9 mouse cellular contexts compared by ENCODE assay signal in the genomic region with DNA sequence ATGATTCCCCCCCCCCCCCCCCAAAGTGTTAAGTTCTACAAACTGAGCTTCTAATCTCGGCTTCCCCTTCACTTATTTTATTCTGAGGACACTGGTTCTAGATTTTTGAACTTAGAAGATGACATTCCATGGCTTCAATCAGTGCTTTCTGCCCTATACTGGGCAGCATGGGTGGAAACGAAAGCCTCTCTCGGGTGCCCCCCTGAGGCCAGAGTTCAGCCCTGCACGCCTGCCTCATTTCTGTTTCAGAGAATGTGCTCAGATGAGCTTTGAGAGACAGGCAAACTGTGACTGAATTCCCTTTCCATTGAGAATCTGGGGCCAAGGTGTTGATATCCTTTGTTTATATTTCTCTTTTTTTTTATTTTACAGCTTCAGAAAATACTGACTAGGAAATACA. TPM values are rescaled to one million over a fixed set of nuclear protein-coding genes. Genes with fewer than 3 reads are reported as not detected.
A peak's percentile ranks its signal among the peaks of the same experiment; 100 is the strongest.
DNase-seq lines count a peak whose midpoint lies in the region; ATAC-seq and TF ChIP-seq lines count a peak whose summit lies in the region.
"Had no signal": no experiment of that assay in that cellular context is flagged by ENCODE, and none has a peak within 500 bp of the region (broad histone marks: within the 10 kb centered on the region; RNA-seq: fewer than 3 reads in every experiment).

No protein-coding gene starts in this region.

- no peaks in the 10 kb centered on the region for H3K27me3 ChIP-seq in hindbrain, embryonic 10.5 days (ENCODE audit: insufficient read depth, poor library complexity, severe bottlenecking)
- no peaks in the 10 kb centered on the region for H3K27me3 ChIP-seq in hindbrain, embryonic 12.5 days
- H3K27me3 ChIP-seq in testis, adult 2 months (ENCODE audit: control insufficient read depth, insufficient read depth, low read length), result no peaks in the 10 kb centered on the region
- H3K27me3 ChIP-seq: hindbrain, embryonic 15.5 days had no signal

- WGBS in hindbrain, embryonic 10.5 days, result 27% methylated on average over 4 of the region's 4 CpGs
- 32% methylated on average over 4 of the region's 4 CpGs for WGBS in hindbrain, embryonic 12.5 days

- H3K9me3 ChIP-seq in hindbrain, embryonic 10.5 days, result no peaks in the 10 kb centered on the region
- H3K9me3 ChIP-seq in hindbrain, embryonic 12.5 days (replicated peaks), result no peaks in the 10 kb centered on the region
- H3K9me3 ChIP-seq: hindbrain, embryonic 15.5 days had no signal

- DNase-seq in hindbrain, embryonic 10.5 days (ENCODE audit: low spot score), result peak; percentile 27
- peak; percentile 2 for DNase-seq in A20 (ENCODE audit: low read depth, low spot score)
- peak; percentile 35 for DNase-seq in adrenal gland, adult 8-10 months
- DNase-seq in embryo, embryonic 11 days, result peak; percentile 42
- peak; percentile 64 for DNase-seq in left cerebral cortex, postnatal 4 days

- TF ChIP-seq CTCF in testis, adult 2 months (IDR thresholded peaks at IDR 0.05; ENCODE audit: control insufficient read depth, insufficient read depth, insufficient replicate concordance, low read depth, low read length), result peak; percentile 40; the same call in 1 of the 2 replicates

- intact Hi-C loops in left cerebral cortex, postnatal 4 days (cut with DNase I), result no loop called here

- H3K4me2 ChIP-seq in hindbrain, embryonic 12.5 days (replicated peaks), result no peak overlapping the region
- H3K4me2 ChIP-seq: hindbrain, embryonic 15.5 days had no signal

- no peaks in the 10 kb centered on the region for H3K4me1 ChIP-seq in hindbrain, embryonic 10.5 days (replicated peaks)
- no peaks in the 10 kb centered on the region; the same call in 1 of the 2 replicates for H3K4me1 ChIP-seq in hindbrain, embryonic 12.5 days
- no peaks in the 10 kb centered on the region for H3K4me1 ChIP-seq in testis, adult 2 months (ENCODE audit: control insufficient read depth, insufficient read depth, low read length)

- no peak for ATAC-seq in hindbrain, embryonic 12.5 days (ENCODE audit: low FRiP score)
- no peak for ATAC-seq in megakaryocyte-erythroid progenitor cell, adult 5-6 weeks (replicated peaks; ENCODE audit: low FRiP score, low TSS enrichment, poor library complexity, severe bottlenecking)

- TF ChIP-seq POLR2A in testis, adult 2 months (IDR thresholded peaks at IDR 0.05; ENCODE audit: control insufficient read depth, low read depth, low read length), result no peak

- no peaks in the 10 kb centered on the region for H3K36me3 ChIP-seq in hindbrain, embryonic 10.5 days
- H3K36me3 ChIP-seq in hindbrain, embryonic 12.5 days, result no peaks in the 10 kb centered on the region
- no peaks in the 10 kb centered on the region for H3K36me3 ChIP-seq in testis, adult 2 months (ENCODE audit: control insufficient read depth, insufficient read depth, low read length)
- H3K36me3 ChIP-seq: hindbrain, embryonic 15.5 days had no signal

- no peak overlapping the region for H3K4me3 ChIP-seq in hindbrain, embryonic 10.5 days
- H3K4me3 ChIP-seq in hindbrain, embryonic 12.5 days, result no peak overlapping the region
- H3K4me3 ChIP-seq in testis, adult 2 months (ENCODE audit: control insufficient read depth, low read depth, low read length), result no peak overlapping the region
- H3K4me3 ChIP-seq: hindbrain, embryonic 15.5 days had no signal

- H3K27ac ChIP-seq in hindbrain, embryonic 10.5 days, result no peak overlapping the region
- H3K27ac ChIP-seq in hindbrain, embryonic 12.5 days, result no peak overlapping the region
- no peak overlapping the region for H3K27ac ChIP-seq in testis, adult 2 months (ENCODE audit: control insufficient read depth, insufficient read depth, low read depth, low read length)
- H3K27ac ChIP-seq: hindbrain, embryonic 15.5 days had no signal

- no peak overlapping the region for H3K9ac ChIP-seq in hindbrain, embryonic 12.5 days
- H3K9ac ChIP-seq: hindbrain, embryonic 15.5 days had no signal

RNA-seq across cellular contexts. Expression of a gene that starts 7.0 kb away (rescaled TPM):
- 27.8 and 39.4 TPM in 2 replicates for polyA plus RNA-seq in hindbrain, embryonic 10.5 days (2016; fragmentation: Nextera tagmentation; extraction: Ambion mirVana)
- 56.9 and 69.7 TPM in 2 replicates for polyA plus RNA-seq in hindbrain, embryonic 12.5 days (2016; fragmentation: Nextera tagmentation; extraction: Ambion mirVana)
- total RNA-seq in adrenal gland, adult 8-10 months (2022), result 10 to 100 TPM; 43.7 to 80.6 (median 62.5) TPM
- total RNA-seq in left cerebral cortex, postnatal 4 days (2021), result 100 to 1,000 TPM; 526 to 550 TPM
- polyA plus RNA-seq in testis, adult 2 months (2012; rRNA removed), result 0.06 TPM in 1 of 2 replicates, not detected in the other
- total RNA-seq in megakaryocyte-erythroid progenitor cell, adult 5-6 weeks (2014; fragmentation: Nextera tagmentation), result not detected in 2 replicates
- total RNA-seq in megakaryocyte-erythroid progenitor cell, adult 5-6 weeks (2017), result not detected in 2 replicates

Comparison
In these comparisons a context has a peak if more than half of its experiments do, and no peak if none do; other contexts are left out.
1. DNase-seq: peak in every context shown above with its lines; median percentile 64 in left cerebral cortex, postnatal 4 days; 42 in embryo, embryonic 11 days; 35 in adrenal gland, adult 8-10 months; 27 in hindbrain, embryonic 10.5 days; 2 in A20.
2. RNA of a gene that starts 7.0 kb away (total RNA-seq): 526 to 550 TPM in left cerebral cortex, postnatal 4 days and 43.7 to 80.6 TPM in adrenal gland, adult 8-10 months; not detected in megakaryocyte-erythroid progenitor cell, adult 5-6 weeks; every median in the first group is over 10 times any median in the second.